Mouse (Mus musculus): ENCODE results near the gene Pdcd1lg2.

Pdcd1lg2 gene

GRCm38 (mm10) chr19:29474803-29475202, 64.1 kb downstream of the Pdcd1lg2 start:
- DNase-seq: no peak

- peak; percentile 40 to 43 for DNase-seq
Measured at GRCm38 (mm10) chr19:29475210-29475620, 64.5 kb downstream of the Pdcd1lg2 start.

GRCm38 (mm10) chr19:29478598-29478997, 67.9 kb downstream of the Pdcd1lg2 start:
- DNase-seq: no peak

GRCm38 (mm10) chr19:29481578-29481977, 70.9 kb downstream of the Pdcd1lg2 start:
- no peak for DNase-seq

GRCm38 (mm10) chr19:29482148-29482547, 71.4 kb downstream of the Pdcd1lg2 start:
- DNase-seq: no peak

- DNase-seq: no peak
Measured at GRCm38 (mm10) chr19:29482637-29483036, 71.9 kb downstream of the Pdcd1lg2 start.

GRCm38 (mm10) chr19:29483386-29483785, 72.7 kb downstream of the Pdcd1lg2 start:
- no peak for DNase-seq

GRCm38 (mm10) chr19:29484537-29484936, 73.8 kb downstream of the Pdcd1lg2 start:
- peak; percentile 68 to 70 for DNase-seq

GRCm38 (mm10) chr19:29485257-29485948, 74.7 kb downstream of the Pdcd1lg2 start:
- peak; percentile 50 to 59 for DNase-seq

- peak; percentile 80 to 85 for DNase-seq
Measured at GRCm38 (mm10) chr19:29486545-29487206, 76.0 kb downstream of the Pdcd1lg2 start.

GRCm38 (mm10) chr19:29487326-29488072, 76.8 kb downstream of the Pdcd1lg2 start:
- no peak for DNase-seq

GRCm38 (mm10) chr19:29488073-29488390, 77.3 kb downstream of the Pdcd1lg2 start:
- DNase-seq: no peak

GRCm38 (mm10) chr19:29488420-29488819, 77.7 kb downstream of the Pdcd1lg2 start:
- no peak for DNase-seq

- no peak for DNase-seq
Measured at GRCm38 (mm10) chr19:29489785-29490284, 79.1 kb downstream of the Pdcd1lg2 start.

GRCm38 (mm10) chr19:29491467-29491866, 80.7 kb downstream of the Pdcd1lg2 start:
- DNase-seq: peak; percentile 64 to 70

GRCm38 (mm10) chr19:29494454-29494853, 83.7 kb downstream of the Pdcd1lg2 start:
- DNase-seq: peak; percentile 49 to 58

- DNase-seq: peak; percentile 71 to 72
Measured at GRCm38 (mm10) chr19:29496001-29496597, 85.4 kb downstream of the Pdcd1lg2 start.

- peak; percentile 44 to 46 for DNase-seq
Measured at GRCm38 (mm10) chr19:29496786-29497557, 86.3 kb downstream of the Pdcd1lg2 start.

- no peak for DNase-seq
Measured at GRCm38 (mm10) chr19:29497874-29498273, 87.2 kb downstream of the Pdcd1lg2 start.

- DNase-seq: no peak
Measured at GRCm38 (mm10) chr19:29498842-29499456, 88.2 kb downstream of the Pdcd1lg2 start.

- DNase-seq: no peak
Measured at GRCm38 (mm10) chr19:29500333-29500732, 89.6 kb downstream of the Pdcd1lg2 start.

- peak; percentile 76 to 78 for DNase-seq
Measured at GRCm38 (mm10) chr19:29501106-29501505, 90.4 kb downstream of the Pdcd1lg2 start.

Measured in B cell, adult 2 months (primary cell).